Mouse (Mus musculus): ENCODE results near the gene Htra2. TPM values are rescaled to one million over a fixed set of nuclear protein-coding genes. Genes with fewer than 3 reads are reported as not detected.
A peak's percentile ranks its signal among the peaks of the same experiment; 100 is the strongest.

Htra2 gene
- polyA plus RNA-seq, 1 experiment from 2014 or later, result 50.5 TPM

- peaks cover 8% of the 10 kb centered on the region; the same call in 1 of the 2 replicates for H3K4me1 ChIP-seq (ENCODE audit: insufficient read depth, low read depth, low read length)
- H3K4me2 ChIP-seq (replicated peaks; ENCODE audit: low read depth, low read length), result no peak overlapping the region
- H3K9me3 ChIP-seq (ENCODE audit: low read length), result no peaks in the 10 kb centered on the region
- TF ChIP-seq CTCF (IDR thresholded peaks at IDR 0.05) (no peak), EP300 (IDR thresholded peaks at IDR 0.05) (no peak)
- 49% methylated on average over 10 of the region's 10 CpGs for WGBS
- ATAC-seq, result no peak
- no peak for DNase-seq (ENCODE audit: low spot score)
- no peak overlapping the region for H3K27ac ChIP-seq (ENCODE audit: low read length)
- no peak overlapping the region for H3K9ac ChIP-seq (replicated peaks; ENCODE audit: low read depth)
- no peaks in the 10 kb centered on the region for H3K36me3 ChIP-seq (ENCODE audit: insufficient read depth, low read length)
- H3K27me3 ChIP-seq (replicated peaks; ENCODE audit: insufficient read depth, low read length), result no peaks in the 10 kb centered on the region
- H3K4me3 ChIP-seq (ENCODE audit: low read depth, low read length), result no peak overlapping the region
These were observed 25.3 kb downstream of the Htra2 start for GRCm38 (mm10) chr6:83029777-83030176.

DNA sequence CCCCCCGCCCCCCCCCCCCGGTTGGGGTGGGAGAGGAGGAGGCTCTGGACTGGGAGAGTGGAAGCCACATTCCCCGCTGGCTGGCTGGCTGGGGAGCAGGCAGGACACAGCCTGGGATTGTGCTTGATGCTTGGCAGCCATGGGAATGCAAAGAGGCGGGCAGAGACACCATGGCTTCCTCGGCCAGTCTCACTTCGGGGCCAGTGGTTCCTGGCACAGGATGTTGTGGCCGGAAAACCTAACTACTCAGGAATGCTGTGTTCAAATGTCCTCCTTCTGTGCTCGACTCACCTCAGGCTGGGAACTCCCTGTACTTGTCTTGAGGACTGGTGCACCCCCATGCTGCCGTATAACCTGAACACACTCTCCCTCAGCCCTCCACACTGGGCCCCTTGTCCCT is 27.4 kb downstream of the Htra2 start:
- peak overlapping the region; percentile 28; the same call in 1 of the 2 replicates for H3K27ac ChIP-seq (ENCODE audit: low read length)
- no peaks in the 10 kb centered on the region for H3K27me3 ChIP-seq (replicated peaks; ENCODE audit: insufficient read depth, low read length)
- WGBS, result 21% methylated on average over 7 of the region's 9 CpGs
- no peaks in the 10 kb centered on the region for H3K36me3 ChIP-seq (ENCODE audit: insufficient read depth, low read length)
- ATAC-seq (peak; percentile 80), DNase-seq (ENCODE audit: low spot score) (peak; percentile 64)
- no peaks in the 10 kb centered on the region for H3K9me3 ChIP-seq (ENCODE audit: low read length)
- no peak overlapping the region for H3K4me2 ChIP-seq (replicated peaks; ENCODE audit: low read depth, low read length)
- H3K9ac ChIP-seq (replicated peaks; ENCODE audit: low read depth), result no peak overlapping the region
- peaks cover 5% of the 10 kb centered on the region; the same call in 1 of the 2 replicates for H3K4me1 ChIP-seq (ENCODE audit: insufficient read depth, low read depth, low read length)
- H3K4me3 ChIP-seq (ENCODE audit: low read depth, low read length), result no peak overlapping the region
- TF ChIP-seq EP300 (IDR thresholded peaks at IDR 0.05) (peak; percentile 38; the same call in 1 of the 2 replicates), CTCF (IDR thresholded peaks at IDR 0.05) (no peak)

DNA sequence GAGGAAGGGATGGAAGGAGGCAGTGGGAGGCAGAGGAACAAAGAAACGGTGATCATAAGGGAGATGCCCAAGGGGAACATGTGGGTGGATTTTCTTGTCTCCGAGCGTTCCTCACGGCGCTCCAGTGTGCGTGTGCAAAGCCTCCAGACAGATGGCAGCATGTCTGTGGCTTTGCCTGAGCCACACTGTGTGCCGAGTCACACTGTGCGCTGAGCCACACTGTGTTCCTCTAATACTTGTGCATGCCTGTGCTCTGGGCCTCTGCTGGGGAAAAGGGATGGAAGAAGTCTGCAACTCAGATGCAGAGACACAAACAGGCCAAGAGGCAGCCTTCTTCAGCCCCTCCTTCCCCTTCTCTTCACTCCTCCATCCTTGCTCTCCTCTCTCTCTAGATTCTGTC is 27.8 kb downstream of the Htra2 start:
- WGBS, result 73% methylated on average over 8 of the region's 8 CpGs
- H3K9ac ChIP-seq (replicated peaks; ENCODE audit: low read depth), result no peak overlapping the region
- TF ChIP-seq CTCF (IDR thresholded peaks at IDR 0.05) (no peak), EP300 (IDR thresholded peaks at IDR 0.05) (no peak)
- H3K4me3 ChIP-seq (ENCODE audit: low read depth, low read length), result no peak overlapping the region
- H3K4me2 ChIP-seq (replicated peaks; ENCODE audit: low read depth, low read length), result no peak overlapping the region
- H3K27ac ChIP-seq (ENCODE audit: low read length), result peak overlapping the region; percentile 28; the same call in 1 of the 2 replicates
- H3K36me3 ChIP-seq (ENCODE audit: insufficient read depth, low read length), result no peaks in the 10 kb centered on the region
- no peak for ATAC-seq
- DNase-seq (ENCODE audit: low spot score), result no peak
- peaks cover 2% of the 10 kb centered on the region; the same call in 1 of the 2 replicates for H3K4me1 ChIP-seq (ENCODE audit: insufficient read depth, low read depth, low read length)
- H3K9me3 ChIP-seq (ENCODE audit: low read length), result no peaks in the 10 kb centered on the region
- no peaks in the 10 kb centered on the region for H3K27me3 ChIP-seq (replicated peaks; ENCODE audit: insufficient read depth, low read length)

GRCm38 (mm10) chr6:83025221-83025620 is 29.9 kb downstream of the Htra2 start:
- Histone ChIP-seq H3K9me3 (ENCODE audit: low read length) (no peaks in the 10 kb centered on the region), H3K4me1 (ENCODE audit: insufficient read depth, low read depth, low read length) (no peaks in the 10 kb centered on the region), H3K27ac (ENCODE audit: low read length) (no peak overlapping the region), H3K36me3 (ENCODE audit: insufficient read depth, low read length) (no peaks in the 10 kb centered on the region), H3K4me3 (ENCODE audit: low read depth, low read length) (no peak overlapping the region), H3K27me3 (replicated peaks; ENCODE audit: insufficient read depth, low read length) (no peaks in the 10 kb centered on the region), H3K4me2 (replicated peaks; ENCODE audit: low read depth, low read length) (no peak overlapping the region), H3K9ac (replicated peaks; ENCODE audit: low read depth) (no peak overlapping the region)
- ATAC-seq (no peak), DNase-seq (ENCODE audit: low spot score) (no peak)
- no peak for TF ChIP-seq CTCF (IDR thresholded peaks at IDR 0.05)
- no peak for TF ChIP-seq EP300 (IDR thresholded peaks at IDR 0.05)
- 87% methylated on average over 4 of the region's 4 CpGs for WGBS

- Histone ChIP-seq H3K9ac (replicated peaks; ENCODE audit: low read depth) (no peak overlapping the region), H3K9me3 (ENCODE audit: low read length) (no peaks in the 10 kb centered on the region), H3K4me2 (replicated peaks; ENCODE audit: low read depth, low read length) (no peak overlapping the region), H3K36me3 (ENCODE audit: insufficient read depth, low read length) (no peaks in the 10 kb centered on the region), H3K4me3 (ENCODE audit: low read depth, low read length) (no peak overlapping the region), H3K4me1 (ENCODE audit: insufficient read depth, low read depth, low read length) (no peaks in the 10 kb centered on the region), H3K27me3 (replicated peaks; ENCODE audit: insufficient read depth, low read length) (no peaks in the 10 kb centered on the region), H3K27ac (ENCODE audit: low read length) (no peak overlapping the region)
- DNase-seq (ENCODE audit: low spot score) (no peak), ATAC-seq (no peak)
- WGBS, result 59% methylated on average over 4 of the region's 4 CpGs
- TF ChIP-seq EP300 (IDR thresholded peaks at IDR 0.05) (no peak), CTCF (IDR thresholded peaks at IDR 0.05) (no peak)
These were observed 30.7 kb downstream of the Htra2 start for GRCm38 (mm10) chr6:83024421-83024820.

DNA sequence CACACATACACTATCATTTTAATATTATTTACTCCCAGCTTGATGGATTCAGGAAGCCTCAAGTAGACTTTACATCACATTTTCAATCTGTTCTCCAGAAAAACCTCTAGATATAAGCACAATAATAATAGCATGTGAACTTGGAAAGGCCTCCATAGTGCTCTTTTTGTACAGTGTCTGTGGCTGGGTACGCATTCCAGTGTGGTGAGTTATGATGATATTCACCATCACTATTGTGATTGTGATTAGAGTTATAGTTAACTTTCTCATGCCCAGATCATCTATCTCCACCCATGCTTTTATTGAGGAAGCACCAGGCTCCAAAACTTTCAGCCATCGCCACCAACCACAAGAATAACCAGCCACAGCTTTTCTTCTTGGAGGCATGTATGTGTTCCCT is 31.3 kb downstream of the Htra2 start:
- no peak overlapping the region for H3K27ac ChIP-seq (ENCODE audit: low read length)
- no peak for ATAC-seq
- no peak for DNase-seq (ENCODE audit: low spot score)

DNA sequence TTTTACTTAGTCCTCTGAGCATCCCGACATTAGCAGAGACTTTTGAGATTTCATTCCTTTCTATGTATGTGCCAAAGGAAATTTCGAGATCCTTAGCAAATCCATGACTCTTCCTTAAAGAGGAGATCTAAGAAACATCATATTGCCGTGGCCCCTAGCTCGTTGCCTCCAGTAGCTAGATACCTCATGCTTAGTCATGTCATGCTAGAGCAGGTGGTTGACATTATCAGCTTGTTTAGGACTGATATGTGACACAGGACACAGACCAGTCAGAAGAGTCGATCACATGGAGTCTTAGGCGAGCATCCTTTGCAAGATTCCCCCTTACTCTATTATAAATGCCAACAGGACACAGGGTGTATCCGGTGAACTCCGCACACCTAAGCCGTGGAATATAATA is 32.1 kb downstream of the Htra2 start:
- Histone ChIP-seq H3K36me3 (ENCODE audit: insufficient read depth, low read length) (no peaks in the 10 kb centered on the region), H3K9me3 (ENCODE audit: low read length) (no peaks in the 10 kb centered on the region), H3K9ac (replicated peaks; ENCODE audit: low read depth) (no peak overlapping the region), H3K4me2 (replicated peaks; ENCODE audit: low read depth, low read length) (no peak overlapping the region), H3K27ac (ENCODE audit: low read length) (no peak overlapping the region), H3K27me3 (replicated peaks; ENCODE audit: insufficient read depth, low read length) (no peaks in the 10 kb centered on the region), H3K4me1 (ENCODE audit: insufficient read depth, low read depth, low read length) (no peaks in the 10 kb centered on the region), H3K4me3 (ENCODE audit: low read depth, low read length) (no peak overlapping the region)
- DNase-seq (ENCODE audit: low spot score) (no peak), ATAC-seq (no peak)
- 84% methylated on average over 9 of the region's 9 CpGs for WGBS
- TF ChIP-seq EP300 (IDR thresholded peaks at IDR 0.05), result no peak
- TF ChIP-seq CTCF (IDR thresholded peaks at IDR 0.05), result no peak

More for the DNA sequence above, 31.3 kb downstream of the Htra2 start:
- Histone ChIP-seq H3K4me2 (replicated peaks; ENCODE audit: low read depth, low read length) (no peak overlapping the region), H3K9ac (replicated peaks; ENCODE audit: low read depth) (no peak overlapping the region), H3K27me3 (replicated peaks; ENCODE audit: insufficient read depth, low read length) (no peaks in the 10 kb centered on the region), H3K36me3 (ENCODE audit: insufficient read depth, low read length) (no peaks in the 10 kb centered on the region), H3K4me3 (ENCODE audit: low read depth, low read length) (no peak overlapping the region), H3K9me3 (ENCODE audit: low read length) (no peaks in the 10 kb centered on the region), H3K4me1 (ENCODE audit: insufficient read depth, low read depth, low read length) (no peaks in the 10 kb centered on the region)
- TF ChIP-seq EP300 (IDR thresholded peaks at IDR 0.05) (no peak), CTCF (IDR thresholded peaks at IDR 0.05) (no peak)
- 86% methylated on average over 2 of the region's 2 CpGs for WGBS
